Mouse (Mus musculus): ENCODE measurements around the gene Adgrl2. TPM values are rescaled to one million over a fixed set of nuclear protein-coding genes. Genes with fewer than 3 reads are reported as not detected.

Gene Adgrl2
- polyA plus RNA-seq, 1 experiment from 2014 or later, result 116 TPM

- H3K4me1 ChIP-seq (replicated peaks), result peaks cover 46% of the 10 kb centered on the region
Observed at GRCm38 (mm10) chr3:148964991-148965605, 25.3 kb downstream of the Adgrl2 start.

GRCm38 (mm10) chr3:148963381-148964044 lies 26.8 kb downstream of the Adgrl2 start:
- 87% methylated on average over 5 of the region's 5 CpGs for WGBS
- Histone ChIP-seq H3K4me2 (no peak overlapping the region), H3K9me3 (no peaks in the 10 kb centered on the region), H3K27me3 (no peaks in the 10 kb centered on the region), H3K4me3 (no peak overlapping the region), H3K36me3 (no peaks in the 10 kb centered on the region), H3K9ac (no peak overlapping the region), H3K27ac (no peak overlapping the region), H3K4me1 (replicated peaks) (peaks cover 58% of the 10 kb centered on the region)
- no peak for ATAC-seq (ENCODE audit: low FRiP score)

More at GRCm38 (mm10) chr3:148964991-148965605, 25.3 kb downstream of the Adgrl2 start:
- Histone ChIP-seq H3K4me3 (no peak overlapping the region), H3K4me2 (no peak overlapping the region), H3K27me3 (no peaks in the 10 kb centered on the region), H3K36me3 (no peaks in the 10 kb centered on the region), H3K9ac (no peak overlapping the region), H3K9me3 (no peaks in the 10 kb centered on the region), H3K27ac (no peak overlapping the region)
- no peak for ATAC-seq (ENCODE audit: low FRiP score)
- 61% methylated on average over 13 of the region's 13 CpGs for WGBS

- H3K27ac ChIP-seq, result no peak overlapping the region
- no peaks in the 10 kb centered on the region for H3K36me3 ChIP-seq
- ATAC-seq (ENCODE audit: low FRiP score), result no peak
- no peak overlapping the region for H3K9ac ChIP-seq
- no peak overlapping the region for H3K4me2 ChIP-seq
- no peaks in the 10 kb centered on the region for H3K27me3 ChIP-seq
- H3K4me1 ChIP-seq (replicated peaks), result peaks cover 63% of the 10 kb centered on the region
- H3K4me3 ChIP-seq, result no peak overlapping the region
- no peaks in the 10 kb centered on the region for H3K9me3 ChIP-seq
- 57% methylated on average over 5 of the region's 5 CpGs for WGBS
Observed at GRCm38 (mm10) chr3:148961611-148962010, 28.7 kb downstream of the Adgrl2 start.

- ATAC-seq (ENCODE audit: low FRiP score), result no peak
- Histone ChIP-seq H3K27ac (no peak overlapping the region), H3K4me3 (no peak overlapping the region), H3K27me3 (no peaks in the 10 kb centered on the region), H3K4me1 (replicated peaks) (peaks cover 64% of the 10 kb centered on the region), H3K9ac (no peak overlapping the region), H3K36me3 (no peaks in the 10 kb centered on the region), H3K9me3 (no peaks in the 10 kb centered on the region), H3K4me2 (no peak overlapping the region)
- 86% methylated on average over 9 of the region's 9 CpGs for WGBS
Observed at GRCm38 (mm10) chr3:148960751-148961289, 29.5 kb downstream of the Adgrl2 start.

- no peak for ATAC-seq (ENCODE audit: low FRiP score)
- Histone ChIP-seq H3K4me3 (no peak overlapping the region), H3K4me2 (no peak overlapping the region), H3K4me1 (replicated peaks) (peaks cover 62% of the 10 kb centered on the region), H3K9ac (no peak overlapping the region), H3K36me3 (no peaks in the 10 kb centered on the region), H3K9me3 (no peaks in the 10 kb centered on the region), H3K27ac (no peak overlapping the region), H3K27me3 (no peaks in the 10 kb centered on the region)
- WGBS, result 86% methylated on average over 10 of the region's 10 CpGs
Observed at GRCm38 (mm10) chr3:148960215-148960614, 30.1 kb downstream of the Adgrl2 start.

GRCm38 (mm10) chr3:148959327-148960025 lies 30.9 kb downstream of the Adgrl2 start:
- Histone ChIP-seq H3K9ac (peak overlapping the region; percentile 55; the same call in 1 of the 2 replicates), H3K36me3 (no peaks in the 10 kb centered on the region), H3K4me2 (peak overlapping the region; percentile 52), H3K27me3 (no peaks in the 10 kb centered on the region), H3K4me1 (replicated peaks) (peaks cover 59% of the 10 kb centered on the region), H3K27ac (no peak overlapping the region), H3K9me3 (no peaks in the 10 kb centered on the region), H3K4me3 (peak overlapping the region; percentile 30)
- ATAC-seq (ENCODE audit: low FRiP score), result no peak
- WGBS, result 24% methylated on average over 15 of the region's 15 CpGs

- peaks cover 55% of the 10 kb centered on the region for H3K4me1 ChIP-seq (replicated peaks)
- no peaks in the 10 kb centered on the region for H3K9me3 ChIP-seq
- H3K9ac ChIP-seq, result 0 out of 2 replicates have a peak overlapping the region, but pooled peaks have one; percentile 55
- no peak overlapping the region; the same call in 1 of the 2 replicates for H3K4me3 ChIP-seq
- no peak overlapping the region for H3K27ac ChIP-seq
- no peak for ATAC-seq (ENCODE audit: low FRiP score)
- H3K4me2 ChIP-seq, result peak overlapping the region; percentile 52
- H3K36me3 ChIP-seq, result no peaks in the 10 kb centered on the region
- WGBS, result 60% methylated on average over 5 of the region's 5 CpGs
- H3K27me3 ChIP-seq, result no peaks in the 10 kb centered on the region
Observed at GRCm38 (mm10) chr3:148958714-148959113, 31.6 kb downstream of the Adgrl2 start.

GRCm38 (mm10) chr3:148958185-148958584 lies 32.2 kb downstream of the Adgrl2 start:
- H3K4me1 ChIP-seq (replicated peaks), result peaks cover 55% of the 10 kb centered on the region
- no peak overlapping the region for H3K4me2 ChIP-seq
- no peak overlapping the region for H3K27ac ChIP-seq
- no peak for ATAC-seq (ENCODE audit: low FRiP score)
- H3K27me3 ChIP-seq, result no peaks in the 10 kb centered on the region
- 53% methylated on average over 9 of the region's 9 CpGs for WGBS
- H3K4me3 ChIP-seq, result no peak overlapping the region
- no peaks in the 10 kb centered on the region for H3K36me3 ChIP-seq
- no peak overlapping the region for H3K9ac ChIP-seq
- H3K9me3 ChIP-seq, result no peaks in the 10 kb centered on the region

- H3K9me3 ChIP-seq, result no peaks in the 10 kb centered on the region
- H3K27me3 ChIP-seq, result no peaks in the 10 kb centered on the region
- no peak overlapping the region for H3K9ac ChIP-seq
- H3K4me2 ChIP-seq, result no peak overlapping the region
- H3K4me1 ChIP-seq (replicated peaks), result peaks cover 51% of the 10 kb centered on the region
- H3K4me3 ChIP-seq, result no peak overlapping the region
- no peaks in the 10 kb centered on the region for H3K36me3 ChIP-seq
- no peak for ATAC-seq (ENCODE audit: low FRiP score)
- H3K27ac ChIP-seq, result no peak overlapping the region; the same call in 1 of the 2 replicates
- WGBS, result 74% methylated on average over 7 of the region's 7 CpGs
Observed at GRCm38 (mm10) chr3:148956887-148957286, 33.5 kb downstream of the Adgrl2 start.

GRCm38 (mm10) chr3:148949796-148950195 lies 40.6 kb downstream of the Adgrl2 start:
- 50% methylated on average over 8 of the region's 8 CpGs for WGBS
- Histone ChIP-seq H3K9me3 (no peaks in the 10 kb centered on the region), H3K4me2 (no peak overlapping the region), H3K4me1 (replicated peaks) (peaks cover 43% of the 10 kb centered on the region), H3K4me3 (no peak overlapping the region), H3K27ac (0 out of 2 replicates have a peak overlapping the region, but pooled peaks have one; percentile 49), H3K9ac (no peak overlapping the region), H3K27me3 (no peaks in the 10 kb centered on the region), H3K36me3 (no peaks in the 10 kb centered on the region)
- no peak for ATAC-seq (ENCODE audit: low FRiP score)

- H3K27ac ChIP-seq, result peak overlapping the region; percentile 24; the same call in 1 of the 2 replicates
- peak overlapping the region; percentile 13; the same call in 1 of the 2 replicates for H3K4me2 ChIP-seq
Observed at GRCm38 (mm10) chr3:148947805-148948405, 42.5 kb downstream of the Adgrl2 start.

GRCm38 (mm10) chr3:148947266-148947665 lies 43.1 kb downstream of the Adgrl2 start:
- Histone ChIP-seq H3K9ac (no peak overlapping the region), H3K4me2 (no peak overlapping the region), H3K27me3 (no peaks in the 10 kb centered on the region), H3K4me1 (replicated peaks) (peaks cover 59% of the 10 kb centered on the region), H3K36me3 (no peaks in the 10 kb centered on the region), H3K4me3 (no peak overlapping the region), H3K27ac (no peak overlapping the region), H3K9me3 (no peaks in the 10 kb centered on the region)
- ATAC-seq (ENCODE audit: low FRiP score), result no peak
- 65% methylated on average over 6 of the region's 6 CpGs for WGBS

More at GRCm38 (mm10) chr3:148947805-148948405, 42.5 kb downstream of the Adgrl2 start:
- no peaks in the 10 kb centered on the region for H3K9me3 ChIP-seq
- H3K27me3 ChIP-seq, result no peaks in the 10 kb centered on the region
- H3K4me3 ChIP-seq, result no peak overlapping the region
- no peaks in the 10 kb centered on the region for H3K36me3 ChIP-seq
- H3K9ac ChIP-seq, result no peak overlapping the region
- WGBS, result 28% methylated on average over 9 of the region's 9 CpGs
- no peak for ATAC-seq (ENCODE audit: low FRiP score)
- peaks cover 53% of the 10 kb centered on the region for H3K4me1 ChIP-seq (replicated peaks)

Measured in hindbrain, embryonic 13.5 days (tissue).